Mouse (Mus musculus) myocyte (in vitro differentiated cells): Measurements from ENCODE around the gene Defb19. TPM values are rescaled to one million over a fixed set of nuclear protein-coding genes. Genes with fewer than 3 reads are reported as not detected.

Source experiments
- H3K27me3 ChIP-seq: one replicate; pipeline ENCODE4 v1.6.1; 2011; ENCODE audit not compliant: control insufficient read depth, insufficient read depth, insufficient read length
- H3K36me3 ChIP-seq: one replicate; pipeline ENCODE4 v1.6.1; 2011; ENCODE audit not compliant: control insufficient read depth, insufficient read depth
- H3K4me2 ChIP-seq: one replicate; pipeline ENCODE4 v1.6.1; 2011; ENCODE audit warnings: low read depth, control low read depth
- H3K4me3 ChIP-seq: one replicate; pipeline ENCODE4 v1.5.1; 2011; ENCODE audit warnings: mild to moderate bottlenecking, control low read depth, moderate library complexity
- H3K79me2 ChIP-seq: one replicate; pipeline ENCODE4 v1.6.1; 2011; ENCODE audit not compliant: control insufficient read depth, insufficient read depth
- H3ac ChIP-seq: one replicate; pipeline ENCODE4 v1.6.1; 2011; ENCODE audit not compliant: control insufficient read depth, insufficient read length
- CEBPB ChIP-seq: IDR thresholded peaks from 2 replicates; pipeline ENCODE4 v1.6.1; 2011; ENCODE audit warnings: mild to moderate bottlenecking, moderate library complexity; ENCODE audit not compliant: poor library complexity, insufficient read depth, severe bottlenecking
- E2F4 ChIP-seq: IDR thresholded peaks from one replicate; pipeline ENCODE4 v1.6.1; 2011; ENCODE audit warnings: mild to moderate bottlenecking, control low read depth, moderate library complexity; ENCODE audit not compliant: insufficient read depth
- MAX ChIP-seq: IDR thresholded peaks from one replicate; pipeline ENCODE4 v1.6.1; 2011; ENCODE audit warnings: low read depth, mild to moderate bottlenecking, control low read depth
- MYOD1 ChIP-seq, 3 experiments: IDR thresholded peaks; one replicate each; pipeline ENCODE4 v1.6.1; 2011; ENCODE audit warnings: control low read depth in 2 of 3, low read depth in 2 of 3, mild to moderate bottlenecking in 2 of 3, moderate library complexity in 1 of 3; ENCODE audit not compliant: insufficient read length in 2 of 3, control insufficient read depth in 1 of 3
- MYOG ChIP-seq, 3 experiments: IDR thresholded peaks; one replicate each; pipeline ENCODE4 v1.6.1; 2011; ENCODE audit warnings: control low read depth in 2 of 3, low read depth in 2 of 3, mild to moderate bottlenecking in 2 of 3; ENCODE audit not compliant: insufficient read length in 2 of 3, control insufficient read depth in 1 of 3, insufficient read depth in 1 of 3
- POLR2A ChIP-seq: IDR thresholded peaks from one replicate; pipeline ENCODE4 v1.6.1; 2011; ENCODE audit warnings: low read depth, mild to moderate bottlenecking, control low read depth, moderate library complexity; ENCODE audit not compliant: insufficient read length
- POLR2AphosphoS2 ChIP-seq: IDR thresholded peaks from one replicate; pipeline ENCODE4 v1.6.1; 2011; ENCODE audit warnings: low read depth, control low read depth; ENCODE audit not compliant: insufficient read length
- REST ChIP-seq: IDR thresholded peaks from one replicate; pipeline ENCODE4 v1.6.1; 2011; ENCODE audit warnings: mild to moderate bottlenecking, control low read depth, moderate library complexity; ENCODE audit not compliant: insufficient read depth, insufficient read length
- SRF ChIP-seq: IDR thresholded peaks from one replicate; pipeline ENCODE4 v1.6.1; 2011; ENCODE audit warnings: low read depth; ENCODE audit not compliant: control insufficient read depth, insufficient read length
- TCF12 ChIP-seq: IDR thresholded peaks from one replicate; pipeline ENCODE4 v1.6.1; 2011; ENCODE audit warnings: mild to moderate bottlenecking, control low read depth; ENCODE audit not compliant: poor library complexity, insufficient read depth, severe bottlenecking
- TCF3 ChIP-seq: IDR thresholded peaks from one replicate; pipeline ENCODE4 v1.6.1; 2011; ENCODE audit warnings: low read depth, control low read depth; ENCODE audit not compliant: insufficient read length
- USF1 ChIP-seq: IDR thresholded peaks from one replicate; pipeline ENCODE4 v1.6.1; 2011; ENCODE audit warnings: low read depth, mild to moderate bottlenecking, control low read depth, moderate library complexity
- polyA plus RNA-seq: library from polyadenylated mRNA; unstranded; fragments of >200 nt; fragmentation: generic; extraction: Trizol; gene quantifications from one replicate; pipeline ENCODE4 v1.2.1, GENCODE M21; 2012; ENCODE audit warnings: missing spikeins

Defb19 gene
- polyA plus RNA-seq, 1 experiment, result not detected

DNA sequence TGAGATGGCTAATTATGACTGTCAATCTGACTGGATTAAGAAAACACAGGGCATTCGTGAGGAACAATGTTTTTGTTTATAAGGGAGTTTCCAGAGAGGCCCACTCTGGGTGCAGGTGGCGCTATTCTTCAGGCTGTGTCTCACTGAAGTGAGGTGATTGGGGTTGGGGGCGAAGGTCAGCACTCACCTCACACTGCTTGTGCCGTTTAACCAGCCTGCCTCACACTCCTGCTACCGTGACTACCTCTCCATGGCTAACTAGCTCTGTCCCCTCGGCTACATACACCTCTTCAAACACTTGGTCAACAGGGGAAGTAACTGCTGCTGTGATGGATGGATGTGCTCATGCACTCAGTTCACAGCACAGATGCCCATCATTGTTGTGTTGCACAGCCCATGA is 8.9 kb upstream of the Defb19 start:
- peaks cover 7% of the 10 kb centered on the region for H3K27me3 ChIP-seq
- H3K4me2 ChIP-seq, result no peak overlapping the region
- H3ac ChIP-seq, result no peak overlapping the region
- no peaks in the 10 kb centered on the region for H3K36me3 ChIP-seq
- no peaks in the 10 kb centered on the region for H3K79me2 ChIP-seq
- no peak for TF ChIP-seq MAX
- no peak for TF ChIP-seq MYOD1 (IDR thresholded peaks at IDR 0.05; ENCODE audit: control insufficient read depth in 1 of 3, insufficient read length in 2 of 3, low read depth in 2 of 3)
- no peak for TF ChIP-seq MYOG (IDR thresholded peaks at IDR 0.05; ENCODE audit: control insufficient read depth in 1 of 3, insufficient read depth in 1 of 3, insufficient read length in 2 of 3, low read depth in 2 of 3)
- TF ChIP-seq USF1, result no peak
- no peak for TF ChIP-seq TCF3
- no peak for TF ChIP-seq CEBPB
- no peak for TF ChIP-seq TCF12
- TF ChIP-seq POLR2AphosphoS2, result no peak
- TF ChIP-seq E2F4, result no peak
- TF ChIP-seq REST, result no peak
- TF ChIP-seq SRF, result no peak
- TF ChIP-seq POLR2A, result no peak
- no peak overlapping the region for H3K4me3 ChIP-seq

DNA sequence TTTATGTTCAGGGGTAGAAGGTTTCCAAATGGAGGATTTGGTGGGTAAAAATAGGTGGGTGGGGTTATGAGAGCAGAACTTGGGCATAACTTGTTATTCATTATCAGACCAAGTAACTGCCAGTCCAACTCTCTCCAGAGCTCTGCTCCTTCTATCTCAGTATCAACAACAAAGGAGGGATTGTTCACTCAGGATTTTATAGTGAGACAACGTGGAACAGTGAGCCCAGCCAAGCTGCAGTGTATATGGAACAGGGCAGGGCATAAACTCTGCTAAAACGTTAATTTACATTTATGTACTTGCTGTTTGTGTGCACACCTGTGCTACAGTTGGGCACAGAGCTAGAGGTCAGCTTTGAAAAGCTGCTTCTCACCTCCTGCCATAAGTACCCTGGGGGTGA is 8.3 kb upstream of the Defb19 start:
- Histone ChIP-seq H3K36me3 (no peaks in the 10 kb centered on the region), H3ac (no peak overlapping the region), H3K4me3 (no peak overlapping the region), H3K4me2 (no peak overlapping the region), H3K27me3 (peaks cover 13% of the 10 kb centered on the region), H3K79me2 (no peaks in the 10 kb centered on the region)
- TF ChIP-seq POLR2AphosphoS2 (no peak), E2F4 (no peak), MAX (no peak), MYOG (IDR thresholded peaks at IDR 0.05; ENCODE audit: control insufficient read depth in 1 of 3, insufficient read depth in 1 of 3, insufficient read length in 2 of 3, low read depth in 2 of 3) (no peak), SRF (no peak), MYOD1 (IDR thresholded peaks at IDR 0.05; ENCODE audit: control insufficient read depth in 1 of 3, insufficient read length in 2 of 3, low read depth in 2 of 3) (no peak), REST (no peak), CEBPB (no peak), TCF3 (no peak), TCF12 (no peak), USF1 (no peak), POLR2A (no peak)

DNA sequence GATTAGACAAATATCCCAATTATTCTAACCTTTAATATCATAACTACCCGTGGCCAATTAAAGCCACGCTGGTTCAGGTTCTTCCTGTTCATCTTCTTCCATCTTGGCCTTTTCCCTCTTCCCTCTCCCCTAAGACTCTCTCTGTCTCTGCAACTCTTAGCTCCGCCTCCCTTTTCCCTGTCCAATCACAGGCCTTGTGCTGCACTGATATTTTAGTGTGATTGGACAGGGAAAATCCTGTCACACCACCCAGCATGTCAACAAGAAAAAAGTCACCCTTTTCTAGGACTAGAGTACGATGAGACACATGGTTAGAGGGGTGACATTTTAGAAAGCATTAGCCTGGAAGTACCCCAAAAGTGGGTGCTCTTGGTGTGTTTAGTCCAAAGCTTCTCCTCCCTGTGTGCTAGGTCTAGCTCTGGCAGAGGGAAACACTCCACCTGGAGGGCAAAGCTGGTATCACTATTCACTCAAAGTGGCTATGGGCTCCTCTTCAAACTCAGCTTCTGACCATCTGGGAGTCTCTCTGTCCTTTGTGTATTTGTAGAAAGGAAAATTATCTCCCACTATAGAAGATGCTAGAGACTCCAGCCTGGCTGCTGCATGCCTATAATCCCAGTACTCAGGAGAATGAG is 6.9 kb upstream of the Defb19 start:
- Histone ChIP-seq H3ac (no peak overlapping the region), H3K27me3 (peaks cover 16% of the 10 kb centered on the region), H3K79me2 (no peaks in the 10 kb centered on the region), H3K36me3 (no peaks in the 10 kb centered on the region), H3K4me2 (no peak overlapping the region), H3K4me3 (no peak overlapping the region)
- no peak for TF ChIP-seq TCF3
- TF ChIP-seq MYOG (IDR thresholded peaks at IDR 0.05; ENCODE audit: control insufficient read depth in 1 of 3, insufficient read depth in 1 of 3, insufficient read length in 2 of 3, low read depth in 2 of 3), result no peak
- no peak for TF ChIP-seq REST
- TF ChIP-seq TCF12, result no peak

DNA sequence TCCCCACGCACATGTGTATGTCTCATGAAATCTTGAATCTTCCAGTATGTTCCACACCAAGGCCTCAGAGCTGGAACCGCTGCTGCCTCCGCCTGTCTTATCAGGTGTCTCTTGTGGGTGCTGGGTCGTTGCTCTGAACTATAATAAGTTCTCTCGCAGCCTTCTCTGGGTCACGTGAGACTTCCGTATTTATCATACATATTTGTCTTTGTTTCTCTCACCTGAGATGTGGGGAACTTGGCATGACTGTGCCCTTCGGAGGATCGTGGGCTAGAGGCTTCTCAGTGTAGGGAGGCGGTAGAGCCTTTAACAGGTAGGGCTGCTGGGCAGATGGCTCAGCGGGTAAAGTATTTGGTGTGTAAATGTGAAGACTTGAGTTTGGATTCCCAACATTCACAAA is 500 bp upstream of the Defb19 start:
- no peak overlapping the region for H3K4me3 ChIP-seq
- H3K4me2 ChIP-seq, result no peak overlapping the region
- TF ChIP-seq MYOD1 (IDR thresholded peaks at IDR 0.05; ENCODE audit: control insufficient read depth in 1 of 3, insufficient read length in 2 of 3, low read depth in 2 of 3) (no peak), POLR2AphosphoS2 (no peak), MAX (no peak), TCF3 (no peak), TCF12 (no peak)
- H3K36me3 ChIP-seq, result no peaks in the 10 kb centered on the region
- H3K27me3 ChIP-seq, result peaks cover 31% of the 10 kb centered on the region
- no peaks in the 10 kb centered on the region for H3K79me2 ChIP-seq
- H3ac ChIP-seq, result no peak overlapping the region

DNA sequence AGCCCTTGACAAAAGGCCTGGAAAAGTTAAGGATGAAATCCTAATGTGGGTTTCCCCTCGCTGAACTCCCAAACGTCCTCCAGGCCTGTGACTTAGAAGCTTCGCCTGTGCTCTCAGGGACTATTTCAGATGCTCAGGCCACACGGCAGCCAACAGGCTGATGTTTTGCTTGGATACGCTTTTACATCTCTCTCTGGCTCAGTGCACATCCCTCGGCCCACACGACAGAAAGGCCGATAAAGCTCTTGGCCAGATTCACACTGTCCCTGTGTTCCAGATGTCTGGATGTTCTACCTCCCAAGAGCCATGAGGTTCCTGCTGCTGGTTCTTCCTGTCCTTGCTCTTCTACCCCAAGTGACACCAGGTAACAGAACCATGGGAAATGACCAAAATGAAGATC is 6.6 kb downstream of the Defb19 start:
- Histone ChIP-seq H3K36me3 (no peaks in the 10 kb centered on the region), H3K27me3 (peaks cover 10% of the 10 kb centered on the region), H3K4me3 (no peak overlapping the region), H3K4me2 (no peak overlapping the region), H3ac (no peak overlapping the region), H3K79me2 (no peaks in the 10 kb centered on the region)
- TF ChIP-seq MAX (no peak), USF1 (no peak), MYOD1 (IDR thresholded peaks at IDR 0.05; ENCODE audit: control insufficient read depth in 1 of 3, insufficient read length in 2 of 3, low read depth in 2 of 3) (no peak), TCF3 (no peak), SRF (no peak), POLR2AphosphoS2 (no peak), E2F4 (no peak), MYOG (IDR thresholded peaks at IDR 0.05; ENCODE audit: control insufficient read depth in 1 of 3, insufficient read depth in 1 of 3, insufficient read length in 2 of 3, low read depth in 2 of 3) (no peak), REST (no peak), POLR2A (no peak), CEBPB (no peak), TCF12 (no peak)
